Mouse (Mus musculus): Measurements from ENCODE around the gene Gzmk. TPM values are rescaled to one million over a fixed set of nuclear protein-coding genes. Genes with fewer than 3 reads are reported as not detected.

Gzmk gene
- polyA plus RNA-seq, 1 experiment from 2014 or later = not detected

DNA sequence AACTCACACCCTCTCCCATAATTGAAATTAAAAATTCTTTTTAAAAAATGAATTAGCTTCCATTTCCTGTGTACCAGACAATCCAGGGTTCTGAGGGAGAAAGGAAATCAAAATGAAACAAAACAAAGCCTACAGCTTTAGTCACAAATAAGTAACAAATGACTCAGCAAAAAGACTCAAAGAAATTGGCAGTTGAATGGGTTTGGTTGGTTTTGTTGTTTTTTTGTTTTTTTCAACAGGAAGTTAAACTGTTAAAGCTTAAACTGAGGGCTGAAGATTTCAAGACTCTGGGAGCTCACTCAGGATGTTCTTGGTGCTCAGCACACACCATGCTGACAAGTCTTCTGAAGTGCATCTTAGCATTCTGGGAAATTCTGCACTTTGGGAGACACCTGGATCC is 55.5 kb downstream of the Gzmk start:
- Histone ChIP-seq H3K9me3 (ENCODE audit: control insufficient read depth) (no peaks in the 10 kb centered on the region), H3K9ac (ENCODE audit: low read depth, low read length) (no peak overlapping the region), H3K27ac (ENCODE audit: low read depth, low read length) (no peak overlapping the region), H3K4me2 (replicated peaks; ENCODE audit: low read depth) (no peak overlapping the region), H3K27me3 (replicated peaks; ENCODE audit: control insufficient read depth, insufficient read depth, low read length) (no peaks in the 10 kb centered on the region), H3K36me3 (ENCODE audit: control insufficient read depth, insufficient read depth) (no peaks in the 10 kb centered on the region), H3K4me1 (replicated peaks; ENCODE audit: control insufficient read depth, insufficient read depth, low read length) (no peaks in the 10 kb centered on the region), H3K4me3 (ENCODE audit: low read depth, low read length) (no peak overlapping the region)
- ATAC-seq = no peak
- TF ChIP-seq CTCF (IDR thresholded peaks at IDR 0.05; ENCODE audit: low read depth) = no peak

- H3K4me2 ChIP-seq (replicated peaks; ENCODE audit: low read depth) = peak overlapping the region; percentile 40
- H3K4me1 ChIP-seq (replicated peaks; ENCODE audit: control insufficient read depth, insufficient read depth, low read length) = no peaks in the 10 kb centered on the region
- peak overlapping the region; percentile 47; the same call in 1 of the 2 replicates for H3K27ac ChIP-seq (ENCODE audit: low read depth, low read length)
- H3K9ac ChIP-seq (ENCODE audit: low read depth, low read length) = no peak overlapping the region
- no peak for TF ChIP-seq CTCF (IDR thresholded peaks at IDR 0.05; ENCODE audit: low read depth)
- 31% methylated on average over 9 of the region's 9 CpGs for WGBS
- no peak overlapping the region for H3K4me3 ChIP-seq (ENCODE audit: low read depth, low read length)
- no peaks in the 10 kb centered on the region for H3K9me3 ChIP-seq (ENCODE audit: control insufficient read depth)
- no peaks in the 10 kb centered on the region for H3K27me3 ChIP-seq (replicated peaks; ENCODE audit: control insufficient read depth, insufficient read depth, low read length)
- no peaks in the 10 kb centered on the region for H3K36me3 ChIP-seq (ENCODE audit: control insufficient read depth, insufficient read depth)
- peak; percentile 97 for ATAC-seq
Measured at GRCm38 (mm10) chr13:113168018-113168534, 57.6 kb downstream of the Gzmk start.

- Histone ChIP-seq H3K4me3 (ENCODE audit: low read depth, low read length) (no peak overlapping the region), H3K27ac (ENCODE audit: low read depth, low read length) (no peak overlapping the region), H3K9me3 (ENCODE audit: control insufficient read depth) (no peaks in the 10 kb centered on the region), H3K27me3 (replicated peaks; ENCODE audit: control insufficient read depth, insufficient read depth, low read length) (no peaks in the 10 kb centered on the region), H3K36me3 (ENCODE audit: control insufficient read depth, insufficient read depth) (no peaks in the 10 kb centered on the region), H3K4me2 (replicated peaks; ENCODE audit: low read depth) (no peak overlapping the region), H3K9ac (ENCODE audit: low read depth, low read length) (no peak overlapping the region), H3K4me1 (replicated peaks; ENCODE audit: control insufficient read depth, insufficient read depth, low read length) (no peaks in the 10 kb centered on the region)
- WGBS = 88% methylated on average over 5 of the region's 5 CpGs
- no peak for TF ChIP-seq CTCF (IDR thresholded peaks at IDR 0.05; ENCODE audit: low read depth)
- no peak for ATAC-seq
Measured at GRCm38 (mm10) chr13:113164252-113165005, 61.3 kb downstream of the Gzmk start.

DNA sequence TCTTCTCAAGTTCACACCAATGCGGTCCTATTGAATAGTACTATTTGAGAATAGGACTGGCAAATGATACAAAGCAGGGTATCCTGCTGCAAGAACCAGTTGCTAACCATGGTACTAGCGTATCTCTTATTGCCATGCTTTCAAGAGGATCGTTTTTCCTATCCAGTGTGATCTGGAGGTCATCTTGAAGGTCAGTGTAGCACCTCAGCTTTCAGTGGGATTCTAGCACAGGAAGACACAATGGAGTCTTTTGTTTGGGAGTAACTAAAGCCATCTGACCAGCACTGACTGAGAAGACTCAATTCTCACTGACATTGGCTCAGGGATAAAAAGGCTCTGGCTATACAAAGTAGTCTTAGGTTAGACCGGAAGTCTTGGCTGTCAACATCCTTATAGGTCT is 74.2 kb downstream of the Gzmk start:
- H3K27ac ChIP-seq (ENCODE audit: low read depth, low read length) = no peak overlapping the region
- no peaks in the 10 kb centered on the region for H3K4me1 ChIP-seq (replicated peaks; ENCODE audit: control insufficient read depth, insufficient read depth, low read length)
- H3K36me3 ChIP-seq (ENCODE audit: control insufficient read depth, insufficient read depth) = no peaks in the 10 kb centered on the region
- no peak overlapping the region for H3K9ac ChIP-seq (ENCODE audit: low read depth, low read length)
- no peak overlapping the region for H3K4me2 ChIP-seq (replicated peaks; ENCODE audit: low read depth)
- no peaks in the 10 kb centered on the region for H3K27me3 ChIP-seq (replicated peaks; ENCODE audit: control insufficient read depth, insufficient read depth, low read length)
- H3K9me3 ChIP-seq (ENCODE audit: control insufficient read depth) = no peaks in the 10 kb centered on the region
- WGBS = 88% methylated on average over 4 of the region's 4 CpGs
- no peak overlapping the region for H3K4me3 ChIP-seq (ENCODE audit: low read depth, low read length)
- no peak for ATAC-seq
- TF ChIP-seq CTCF (IDR thresholded peaks at IDR 0.05; ENCODE audit: low read depth) = no peak

DNA sequence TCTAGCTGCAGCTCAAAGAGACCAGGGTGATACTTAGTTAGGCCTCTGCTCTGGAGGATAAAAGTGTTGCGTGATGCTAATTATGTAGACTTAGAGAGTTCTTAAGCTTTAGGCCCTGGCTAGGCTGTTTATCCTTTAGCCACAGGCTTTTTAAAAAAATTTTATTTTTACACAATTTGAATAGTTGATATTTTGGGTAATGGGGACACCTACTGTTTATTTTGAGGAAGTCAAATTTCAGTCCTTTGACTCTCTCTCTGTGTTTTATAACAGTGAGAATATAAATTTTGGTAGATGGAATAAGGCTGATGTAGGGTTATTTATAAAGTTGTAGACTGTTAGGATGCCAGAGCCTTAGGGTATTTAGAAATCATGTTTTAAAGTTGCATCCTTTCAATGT is 86.1 kb downstream of the Gzmk start:
- no peak for ATAC-seq
- Histone ChIP-seq H3K4me1 (replicated peaks; ENCODE audit: control insufficient read depth, insufficient read depth, low read length) (no peaks in the 10 kb centered on the region), H3K9me3 (ENCODE audit: control insufficient read depth) (no peaks in the 10 kb centered on the region), H3K27me3 (replicated peaks; ENCODE audit: control insufficient read depth, insufficient read depth, low read length) (no peaks in the 10 kb centered on the region), H3K4me3 (ENCODE audit: low read depth, low read length) (no peak overlapping the region), H3K36me3 (ENCODE audit: control insufficient read depth, insufficient read depth) (no peaks in the 10 kb centered on the region), H3K27ac (ENCODE audit: low read depth, low read length) (no peak overlapping the region), H3K4me2 (replicated peaks; ENCODE audit: low read depth) (no peak overlapping the region), H3K9ac (ENCODE audit: low read depth, low read length) (no peak overlapping the region)
- TF ChIP-seq CTCF (IDR thresholded peaks at IDR 0.05; ENCODE audit: low read depth) = no peak
- 95% methylated on average over 1 of the region's 1 CpGs for WGBS

- Histone ChIP-seq H3K27ac (ENCODE audit: low read depth, low read length) (no peak overlapping the region), H3K27me3 (replicated peaks; ENCODE audit: control insufficient read depth, insufficient read depth, low read length) (no peaks in the 10 kb centered on the region), H3K9me3 (ENCODE audit: control insufficient read depth) (no peaks in the 10 kb centered on the region), H3K4me1 (replicated peaks; ENCODE audit: control insufficient read depth, insufficient read depth, low read length) (no peaks in the 10 kb centered on the region), H3K9ac (ENCODE audit: low read depth, low read length) (no peak overlapping the region), H3K4me2 (replicated peaks; ENCODE audit: low read depth) (no peak overlapping the region), H3K4me3 (ENCODE audit: low read depth, low read length) (no peak overlapping the region), H3K36me3 (ENCODE audit: control insufficient read depth, insufficient read depth) (no peaks in the 10 kb centered on the region)
- 88% methylated on average over 1 of the region's 1 CpGs for WGBS
- no peak for TF ChIP-seq CTCF (IDR thresholded peaks at IDR 0.05; ENCODE audit: low read depth)
- no peak for ATAC-seq
Measured at GRCm38 (mm10) chr13:113129974-113130373, 95.7 kb downstream of the Gzmk start.

Other genes starting within 250 kb of the Gzmk start
- 0.10 and 0.12 TPM in 2 replicates for gene Ccno, start 238.1 kb downstream of the Gzmk start, polyA plus RNA-seq (2015; fragmentation: Nextera tagmentation; extraction: Ambion mirVana)
- gene Mcidas, start 232.1 kb downstream of the Gzmk start, polyA plus RNA-seq (2015; fragmentation: Nextera tagmentation; extraction: Ambion mirVana) = not detected in 2 replicates
- not detected in 2 replicates for gene Cdc20b, start 190.8 kb downstream of the Gzmk start, polyA plus RNA-seq (2015; fragmentation: Nextera tagmentation; extraction: Ambion mirVana)
- 50.4 and 51.7 TPM in 2 replicates for gene Gpx8, start 179.5 kb downstream of the Gzmk start, polyA plus RNA-seq (2015; fragmentation: Nextera tagmentation; extraction: Ambion mirVana)
- gene Gzma, start 124.9 kb downstream of the Gzmk start, polyA plus RNA-seq (2015; fragmentation: Nextera tagmentation; extraction: Ambion mirVana) = 4.2 and 4.9 TPM in 2 replicates
- 3.4 and 3.6 TPM in 2 replicates for gene Esm1, start 16.2 kb downstream of the Gzmk start, polyA plus RNA-seq (2015; fragmentation: Nextera tagmentation; extraction: Ambion mirVana)
- gene BC067074, start 67.3 kb upstream of the Gzmk start, polyA plus RNA-seq (2015; fragmentation: Nextera tagmentation; extraction: Ambion mirVana) = 0.65 and 0.68 TPM in 2 replicates